Comparison of ENCODE assay signal across 31 mouse cellular contexts in genomic region chr8:104037611-104038010, GRCm38 (mm10).
A peak's percentile ranks its signal among the peaks of the same experiment; 100 is the strongest.
DNase-seq lines count a peak whose midpoint lies in the region; ATAC-seq lines count a peak whose summit lies in the region.
"Had no signal": no experiment of that assay in that cellular context is flagged by ENCODE, and none has a peak within 500 bp of the region (broad histone marks: within the 10 kb centered on the region; RNA-seq: fewer than 3 reads in every experiment).

No protein-coding gene starts in this region.

- intact Hi-C loops in left cerebral cortex, postnatal 14 days (cut with DNase I): no loop called here
- intact Hi-C loops in left cerebral cortex, postnatal 10 days (cut with DNase I): no loop called here

- DNase-seq in hindbrain, embryonic 10.5 days (ENCODE audit: low spot score): no peak
- peak; percentile 19 to 59 for DNase-seq in left cerebral cortex, postnatal 14 days (ENCODE audit: low spot score in 2 of 2)
- DNase-seq in left cerebral cortex, postnatal 10 days (ENCODE audit: extremely low spot score in 1 of 2, low spot score in 2 of 2): no peak
- peak; percentile 36 to 41 for DNase-seq in right cerebral cortex, postnatal 36 days (ENCODE audit: low spot score in 2 of 2)
- DNase-seq in right cerebral cortex, postnatal 10 days (ENCODE audit: low spot score in 2 of 2): no peak
- no peak for DNase-seq in lung, postnatal 4 days
- DNase-seq: adrenal gland, postnatal 14 days; cerebellum, adult 11-12 months; cerebellum, adult 9-11 months; embryo, embryonic 11 days; gastrocnemius, postnatal 25 days; heart, adult 11 months; kidney, adult 11 months; kidney, postnatal 14 days; lung, embryonic 14.5 days; right cerebral cortex, postnatal 4 days; thymus, adult 2 months had no signal

- no peaks in the 10 kb centered on the region for H3K36me3 ChIP-seq in hindbrain, embryonic 10.5 days
- H3K36me3 ChIP-seq in hindbrain, embryonic 13.5 days: no peaks in the 10 kb centered on the region
- H3K36me3 ChIP-seq: embryonic facial prominence, embryonic 12.5 days; heart, embryonic 10.5 days; heart, embryonic 15.5 days; hindbrain, embryonic 12.5 days; limb, embryonic 12.5 days; liver, embryonic 15.5 days; neural tube, embryonic 12.5 days had no signal

- 86% methylated on average over 7 of the region's 7 CpGs for WGBS in hindbrain, embryonic 10.5 days
- WGBS in hindbrain, embryonic 13.5 days: 73% methylated on average over 7 of the region's 7 CpGs

- 0 out of 2 replicates have a peak overlapping the region, but pooled peaks have one; percentile 12 for H3K27ac ChIP-seq in hindbrain, embryonic 10.5 days
- no peak overlapping the region for H3K27ac ChIP-seq in hindbrain, embryonic 13.5 days
- H3K27ac ChIP-seq: embryonic facial prominence, embryonic 12.5 days; heart, embryonic 10.5 days; heart, embryonic 15.5 days; hindbrain, embryonic 12.5 days; limb, embryonic 12.5 days; liver, embryonic 15.5 days; neural tube, embryonic 12.5 days; stomach, postnatal 0 days had no signal

- no peak overlapping the region for H3K4me2 ChIP-seq in hindbrain, embryonic 13.5 days
- H3K4me2 ChIP-seq: embryonic facial prominence, embryonic 12.5 days; heart, embryonic 15.5 days; hindbrain, embryonic 12.5 days; limb, embryonic 12.5 days; liver, embryonic 15.5 days; lung, embryonic 14.5 days; midbrain, embryonic 11.5 days; neural tube, embryonic 12.5 days had no signal

- H3K9ac ChIP-seq in hindbrain, embryonic 13.5 days: no peak overlapping the region
- H3K9ac ChIP-seq: embryonic facial prominence, embryonic 12.5 days; heart, embryonic 15.5 days; hindbrain, embryonic 12.5 days; limb, embryonic 12.5 days; liver, embryonic 15.5 days; lung, embryonic 14.5 days; neural tube, embryonic 12.5 days had no signal

- no peak for ATAC-seq in hindbrain, embryonic 13.5 days (ENCODE audit: low FRiP score)
- ATAC-seq: CD4-positive, CD25-positive, alpha-beta regulatory T cell, adult 4 months; forebrain, embryonic 14.5 days; inflammation-experienced regulatory T-cells, adult 6 months had no signal

- no peaks in the 10 kb centered on the region for H3K9me3 ChIP-seq in hindbrain, embryonic 10.5 days
- no peaks in the 10 kb centered on the region for H3K9me3 ChIP-seq in hindbrain, embryonic 13.5 days
- H3K9me3 ChIP-seq: embryonic facial prominence, embryonic 12.5 days; heart, embryonic 10.5 days; heart, embryonic 15.5 days; hindbrain, embryonic 12.5 days; limb, embryonic 12.5 days; liver, embryonic 15.5 days; neural tube, embryonic 12.5 days had no signal

- no peaks in the 10 kb centered on the region for H3K27me3 ChIP-seq in hindbrain, embryonic 10.5 days (ENCODE audit: insufficient read depth, poor library complexity, severe bottlenecking)
- no peaks in the 10 kb centered on the region for H3K27me3 ChIP-seq in hindbrain, embryonic 13.5 days
- H3K27me3 ChIP-seq: embryonic facial prominence, embryonic 12.5 days; heart, embryonic 15.5 days; hindbrain, embryonic 12.5 days; limb, embryonic 12.5 days; liver, embryonic 15.5 days; neural tube, embryonic 12.5 days had no signal

- no peak overlapping the region for H3K4me3 ChIP-seq in hindbrain, embryonic 10.5 days
- H3K4me3 ChIP-seq in hindbrain, embryonic 13.5 days: no peak overlapping the region
- H3K4me3 ChIP-seq: embryonic facial prominence, embryonic 12.5 days; heart, embryonic 10.5 days; heart, embryonic 15.5 days; hindbrain, embryonic 12.5 days; limb, embryonic 12.5 days; liver, embryonic 15.5 days; myocyte; neural tube, embryonic 12.5 days had no signal

- H3K4me1 ChIP-seq in hindbrain, embryonic 10.5 days (replicated peaks): peaks cover 16% of the 10 kb centered on the region
- 0 out of 2 replicates have a peak, but pooled peaks cover 6% of the 10 kb centered on the region for H3K4me1 ChIP-seq in hindbrain, embryonic 13.5 days (replicated peaks)
- H3K4me1 ChIP-seq: liver, embryonic 15.5 days; neural tube, embryonic 12.5 days had no signal

Comparison
In these comparisons a context has a peak if more than half of its experiments do, and no peak if none do; other contexts are left out.
1. DNase-seq: peak in left cerebral cortex, postnatal 14 days (2 of 2) and right cerebral cortex, postnatal 36 days (2 of 2); none in hindbrain, embryonic 10.5 days (single experiment), left cerebral cortex, postnatal 10 days (0 of 2), right cerebral cortex, postnatal 10 days (0 of 2) and lung, postnatal 4 days (0 of 2).